Mouse (Mus musculus) heart, embryonic 11.5 days (tissue): ENCODE measurements at regions not wholly inside any gene's neighbourhood (a gene's known extent, or its start where the extent isn't known, plus 50 kb on each side); places are given as distances from the start of the nearest gene placed in this dataset.

ENCODE experiments used
- ATAC-seq: fragments of 200-750 bp; cut with Nextera tagmentation; replicated peaks from 2 replicates; pipeline ENCODE4 v1.8.0; 2017; ENCODE audit warnings: moderate library complexity; ENCODE audit not compliant: insufficient number of reproducible peaks, low FRiP score, low TSS enrichment
- H3K27ac ChIP-seq: fragments of 300-500 bp; sonication (generic); 2 replicates; pipeline ENCODE4 v1.5.1; 2014; ENCODE audit warnings: mild to moderate bottlenecking, low read depth, low read length
- H3K27me3 ChIP-seq: fragments of 300-500 bp; sonication (generic); 2 replicates; pipeline ENCODE4 v1.6.1; 2014; ENCODE audit warnings: mild to moderate bottlenecking, low read length, mixed read lengths; ENCODE audit not compliant: control insufficient read depth, insufficient read depth
- H3K36me3 ChIP-seq: fragments of 300-500 bp; sonication (generic); 2 replicates; pipeline ENCODE4 v1.6.1; 2014; ENCODE audit warnings: mild to moderate bottlenecking, low read length, moderate library complexity, mixed read lengths; ENCODE audit not compliant: control insufficient read depth, insufficient read depth
- H3K4me1 ChIP-seq: fragments of 300-500 bp; sonication (generic); 2 replicates; pipeline ENCODE4 v1.6.1; 2014; ENCODE audit warnings: low read length; ENCODE audit not compliant: control insufficient read depth, insufficient read depth
- H3K4me2 ChIP-seq: fragments of 300-500 bp; sonication (generic); 2 replicates; pipeline ENCODE4 v1.6.1; 2014; ENCODE audit warnings: mild to moderate bottlenecking, moderate library complexity
- H3K4me3 ChIP-seq: fragments of 300-500 bp; sonication (generic); 2 replicates; pipeline ENCODE4 v1.5.1; 2014; ENCODE audit warnings: low read depth, low read length
- H3K9ac ChIP-seq: fragments of 300-500 bp; sonication (generic); 2 replicates; pipeline ENCODE4 v1.6.1; 2014; ENCODE audit warnings: mild to moderate bottlenecking, low read depth, low read length, moderate library complexity
- H3K9me3 ChIP-seq: fragments of 300-500 bp; sonication (generic); replicated peaks from 2 replicates; pipeline ENCODE4 v1.6.1; 2016; ENCODE audit warnings: low read length; ENCODE audit not compliant: control insufficient read depth
- WGBS: fragments of 180-500 bp; shearing (Covaris S2); extraction: QIAGEN DNeasy Blood & Tissue Kit; methylation state at CpG from one replicate; pipeline ENCODE4 v1.1.7; 2014; ENCODE audit not compliant: insufficient replicate concordance; 5-methylcytosine and 5-hydroxymethylcytosine counted together

DNA sequence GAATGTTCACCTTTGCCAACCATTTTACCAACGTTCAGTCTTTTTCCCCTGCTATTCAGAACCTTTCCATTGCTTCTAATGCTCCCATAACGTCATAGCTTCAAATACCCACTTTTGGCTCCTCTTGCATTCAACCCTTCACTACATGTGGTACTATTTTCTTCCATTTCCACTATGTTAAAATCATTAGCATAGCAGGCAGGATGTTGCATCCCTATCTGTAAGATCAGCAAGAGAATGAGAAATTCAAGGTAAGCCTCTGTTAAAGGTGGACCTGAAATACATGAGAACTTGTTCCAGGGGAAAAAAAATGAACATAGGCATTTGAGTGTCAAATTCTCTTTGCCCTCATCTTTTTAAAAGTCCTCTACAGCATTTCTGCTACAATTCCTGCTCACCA lies 1284.7 kb upstream of the Gm7489 start:
- Histone ChIP-seq H3K4me3 (no peak overlapping the region), H3K36me3 (no peaks in the 10 kb centered on the region), H3K4me1 (no peaks in the 10 kb centered on the region), H3K9me3 (no peaks in the 10 kb centered on the region), H3K9ac (no peak overlapping the region), H3K27me3 (no peaks in the 10 kb centered on the region), H3K4me2 (no peak overlapping the region), H3K27ac (no peak overlapping the region)
- no peak for ATAC-seq
- 63% methylated on average over 2 of the region's 2 CpGs for WGBS

DNA sequence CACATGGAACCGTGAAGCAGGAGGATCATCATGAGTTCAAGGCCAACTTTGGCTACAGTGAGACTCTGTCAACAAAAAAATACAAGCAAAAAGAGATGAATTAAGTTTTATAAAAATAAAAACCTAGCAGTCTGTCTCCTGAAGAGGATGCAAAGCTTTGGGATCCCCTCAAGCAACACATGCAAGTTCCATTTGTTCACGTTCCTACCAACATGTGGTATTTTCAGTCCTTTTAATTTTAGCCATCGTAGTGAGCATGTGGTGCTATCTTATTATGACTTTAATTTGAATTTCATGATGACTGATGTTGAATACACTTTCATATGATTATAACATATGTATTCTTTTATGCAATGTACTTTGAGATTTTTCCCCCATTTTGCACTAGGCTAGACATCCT lies 1244.9 kb upstream of the Gm7489 start:
- Histone ChIP-seq H3K4me3 (no peak overlapping the region), H3K4me1 (no peaks in the 10 kb centered on the region), H3K4me2 (no peak overlapping the region), H3K27me3 (no peaks in the 10 kb centered on the region), H3K27ac (no peak overlapping the region), H3K36me3 (no peaks in the 10 kb centered on the region), H3K9ac (no peak overlapping the region), H3K9me3 (no peaks in the 10 kb centered on the region)
- no peak for ATAC-seq
- 83% methylated on average over 3 of the region's 3 CpGs for WGBS

DNA sequence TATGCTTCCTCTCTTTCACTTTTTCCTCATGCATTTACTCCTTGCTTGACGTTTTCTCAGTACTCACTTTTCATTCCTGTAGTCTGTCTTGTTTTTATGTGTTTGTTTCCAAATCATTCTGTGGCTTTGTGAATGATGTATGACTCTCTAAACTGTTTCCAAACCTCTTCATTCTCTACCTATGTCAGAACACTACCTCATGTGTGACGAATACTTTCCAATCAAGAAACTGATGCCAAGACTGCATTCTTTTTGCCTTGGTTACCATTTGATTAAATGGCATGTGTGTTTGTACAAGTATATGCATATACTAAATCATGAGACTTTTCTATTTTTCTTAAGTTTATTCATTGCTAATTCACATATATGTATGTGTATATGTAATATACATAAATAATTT lies 1238.7 kb upstream of the Gm7489 start:
- no peak for ATAC-seq
- H3K9me3 ChIP-seq, result no peaks in the 10 kb centered on the region
- H3K9ac ChIP-seq, result no peak overlapping the region
- no peak overlapping the region for H3K4me3 ChIP-seq
- H3K27ac ChIP-seq, result no peak overlapping the region
- no peaks in the 10 kb centered on the region for H3K4me1 ChIP-seq
- no peaks in the 10 kb centered on the region for H3K36me3 ChIP-seq
- no peaks in the 10 kb centered on the region for H3K27me3 ChIP-seq
- WGBS, result 65% methylated on average over 2 of the region's 2 CpGs
- no peak overlapping the region for H3K4me2 ChIP-seq

DNA sequence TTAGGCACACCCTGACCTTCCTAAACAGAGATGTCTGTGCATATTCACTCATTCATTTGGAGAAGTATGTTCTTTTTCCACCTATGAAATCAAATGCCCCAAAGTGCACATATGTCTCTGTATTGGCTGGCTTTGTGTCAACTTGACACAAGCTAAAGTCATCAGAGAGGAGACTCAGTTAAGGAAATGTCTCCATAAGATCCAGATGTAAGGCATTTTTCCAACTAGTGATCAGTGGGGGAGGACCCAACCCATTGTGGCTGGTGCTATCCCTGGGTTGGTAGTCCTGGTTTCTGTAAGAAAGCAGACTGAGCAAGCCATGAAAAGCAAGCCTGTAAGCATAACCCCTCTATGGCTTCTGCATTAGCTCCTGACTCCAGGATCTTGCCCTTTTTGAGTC lies 1226.8 kb upstream of the Gm7489 start:
- H3K4me3 ChIP-seq, result no peak overlapping the region
- no peaks in the 10 kb centered on the region for H3K9me3 ChIP-seq
- no peaks in the 10 kb centered on the region for H3K4me1 ChIP-seq
- no peak overlapping the region for H3K27ac ChIP-seq
- no peak overlapping the region for H3K9ac ChIP-seq
- no peaks in the 10 kb centered on the region for H3K27me3 ChIP-seq
- ATAC-seq, result no peak
- no peaks in the 10 kb centered on the region for H3K36me3 ChIP-seq
- H3K4me2 ChIP-seq, result no peak overlapping the region
